Comparison of ENCODE assay signal across 13 mouse cellular contexts in genomic region chr4:46176313-46176712, GRCm38 (mm10). TPM values are rescaled to one million over a fixed set of nuclear protein-coding genes. Genes with fewer than 3 reads are reported as not detected.
DNase-seq lines count a peak whose midpoint lies in the region; ATAC-seq and TF ChIP-seq lines count a peak whose summit lies in the region.
"Had no signal": no experiment of that assay in that cellular context is flagged by ENCODE, and none has a peak within 500 bp of the region (broad histone marks: within the 10 kb centered on the region; RNA-seq: fewer than 3 reads in every experiment).

No protein-coding gene starts in this region.

- peak; percentile 27; the same call in 1 of the 2 replicates for TF ChIP-seq CTCF in lung, embryonic 14.5 days (IDR thresholded peaks at IDR 0.05; ENCODE audit: low read depth)

- intact Hi-C loops in gastrocnemius, postnatal 14 days (cut with DNase I; ENCODE audit: low total_unique reads): no loop called here

- no peaks in the 10 kb centered on the region for H3K9me3 ChIP-seq in lung, embryonic 14.5 days (ENCODE audit: low read depth, low read length)
- no peaks in the 10 kb centered on the region for H3K9me3 ChIP-seq in neural tube, embryonic 15.5 days (replicated peaks)
- H3K9me3 ChIP-seq: heart, embryonic 10.5 days; limb, embryonic 15.5 days; megakaryocyte, embryonic 14.5 days had no signal

- H3K27me3 ChIP-seq in lung, embryonic 14.5 days (ENCODE audit: insufficient read depth, low read length): no peaks in the 10 kb centered on the region
- no peaks in the 10 kb centered on the region for H3K27me3 ChIP-seq in neural tube, embryonic 15.5 days (replicated peaks)
- H3K27me3 ChIP-seq: limb, embryonic 15.5 days; megakaryocyte, embryonic 14.5 days had no signal

- peak; percentile 2 for DNase-seq in gastrocnemius, postnatal 25 days
- no peak for DNase-seq in gastrocnemius, postnatal 14 days
- no peak for DNase-seq in lung, embryonic 14.5 days
- DNase-seq in lung, adult 18-20 months: no peak
- DNase-seq in NIH3T3 (ENCODE audit: low read depth): peak; percentile 11
- peak; percentile 27 for DNase-seq in thymus, postnatal 25 days
- DNase-seq in cerebellum, adult 18-20 months: no peak
- DNase-seq: kidney, adult 8-10 months had no signal

- 73% methylated on average over 4 of the region's 4 CpGs for WGBS in lung, embryonic 14.5 days
- 76% methylated on average over 4 of the region's 4 CpGs for WGBS in neural tube, embryonic 15.5 days

- no peak overlapping the region for H3K4me3 ChIP-seq in lung, embryonic 14.5 days (ENCODE audit: low read depth, low read length)
- no peak overlapping the region for H3K4me3 ChIP-seq in neural tube, embryonic 15.5 days (replicated peaks)
- H3K4me3 ChIP-seq: erythroblast, embryonic 14.5 days; heart, embryonic 10.5 days; limb, embryonic 15.5 days; megakaryocyte, embryonic 14.5 days had no signal

- H3K27ac ChIP-seq in lung, embryonic 14.5 days (ENCODE audit: low read depth): no peak overlapping the region
- no peak overlapping the region for H3K27ac ChIP-seq in neural tube, embryonic 15.5 days (replicated peaks)
- H3K27ac ChIP-seq: heart, embryonic 10.5 days; limb, embryonic 15.5 days had no signal

- H3K36me3 ChIP-seq in lung, embryonic 14.5 days (ENCODE audit: insufficient read depth): peaks cover 82% of the 10 kb centered on the region
- peaks cover 80% of the 10 kb centered on the region for H3K36me3 ChIP-seq in neural tube, embryonic 15.5 days

- H3K4me1 ChIP-seq in lung, embryonic 14.5 days (ENCODE audit: insufficient read depth): no peaks in the 10 kb centered on the region
- no peaks in the 10 kb centered on the region for H3K4me1 ChIP-seq in neural tube, embryonic 15.5 days
- H3K4me1 ChIP-seq: heart, embryonic 10.5 days; limb, embryonic 15.5 days; megakaryocyte, embryonic 14.5 days had no signal

- H3K4me2 ChIP-seq in lung, embryonic 14.5 days: no peak overlapping the region
- no peak overlapping the region for H3K4me2 ChIP-seq in neural tube, embryonic 15.5 days
- H3K4me2 ChIP-seq: limb, embryonic 15.5 days had no signal

- ATAC-seq in lung, embryonic 14.5 days (ENCODE audit: insufficient read depth): no peak
- ATAC-seq in neural tube, embryonic 15.5 days (ENCODE audit: low FRiP score): no peak

- no peak overlapping the region for H3K9ac ChIP-seq in lung, embryonic 14.5 days
- no peak overlapping the region for H3K9ac ChIP-seq in neural tube, embryonic 15.5 days (replicated peaks)
- H3K9ac ChIP-seq: limb, embryonic 15.5 days had no signal

RNA-seq across cellular contexts. Expression of gene Xpa, which starts 19.8 kb away (rescaled TPM):
- total RNA-seq in gastrocnemius, postnatal 25 days (2021): 1 to 10 TPM; 5.4 to 7.7 TPM
- 1 to 10 TPM; 7.5 to 7.8 TPM for total RNA-seq in gastrocnemius, postnatal 14 days (2021)
- 20.6 and 22.0 TPM in 2 replicates for polyA plus RNA-seq in lung, embryonic 14.5 days (2014; fragmentation: Nextera tagmentation; extraction: Ambion mirVana)
- 26.4 and 27.4 TPM in 2 replicates for polyA plus RNA-seq in neural tube, embryonic 15.5 days (2015; fragmentation: Nextera tagmentation; extraction: Ambion mirVana)

RNA-seq across cellular contexts. Expression of gene Tstd2, which starts 37.8 kb away (rescaled TPM):
- 10 to 100 TPM; 10.2 to 10.7 TPM for total RNA-seq in gastrocnemius, postnatal 25 days (2021)
- total RNA-seq in gastrocnemius, postnatal 14 days (2021): 10 to 100 TPM in 1 of 2 experiments, 1 to 10 TPM in 1; 9.6 to 10.4 TPM
- polyA plus RNA-seq in lung, embryonic 14.5 days (2014; fragmentation: Nextera tagmentation; extraction: Ambion mirVana): 33.5 and 39.2 TPM in 2 replicates
- polyA plus RNA-seq in neural tube, embryonic 15.5 days (2015; fragmentation: Nextera tagmentation; extraction: Ambion mirVana): 27.9 and 30.8 TPM in 2 replicates

RNA-seq across cellular contexts. Expression of gene Ncbp1, which starts 37.9 kb away (rescaled TPM):
- total RNA-seq in gastrocnemius, postnatal 25 days (2021): 10 to 100 TPM; 13.0 to 13.2 TPM
- 10 to 100 TPM; 13.2 to 17.5 TPM for total RNA-seq in gastrocnemius, postnatal 14 days (2021)
- 85.5 and 89.3 TPM in 2 replicates for polyA plus RNA-seq in lung, embryonic 14.5 days (2014; fragmentation: Nextera tagmentation; extraction: Ambion mirVana)
- polyA plus RNA-seq in neural tube, embryonic 15.5 days (2015; fragmentation: Nextera tagmentation; extraction: Ambion mirVana): 66.0 and 69.6 TPM in 2 replicates

Comparison
In these comparisons a context has a peak if more than half of its experiments do, and no peak if none do; other contexts are left out.
1. DNase-seq: peak in gastrocnemius, postnatal 25 days (single experiment), NIH3T3 (single experiment) and thymus, postnatal 25 days (single experiment); none in gastrocnemius, postnatal 14 days (single experiment), lung, embryonic 14.5 days (single experiment), lung, adult 18-20 months (0 of 2) and cerebellum, adult 18-20 months (0 of 2).